Mouse (Mus musculus) MEL (cell line): ENCODE measurements around the gene Rassf1. TPM values are rescaled to one million over a fixed set of nuclear protein-coding genes. Genes with fewer than 3 reads are reported as not detected.

Experiments used
- DNase-seq: peaks from one replicate; pipeline ENCODE4 v3.0.0; 2011; ENCODE audit warnings: low read depth, low spot score
- H3K27ac ChIP-seq: 2 replicates; pipeline ENCODE4 v1.5.1; 2012; ENCODE audit warnings: low read depth, mild to moderate bottlenecking, control low read depth, low read length, moderate library complexity; ENCODE audit not compliant: control insufficient read depth
- H3K27me3 ChIP-seq, 2 experiments: fragments of 150-350 bp in 1 of 2; sonication (generic) in 1 of 2; 2 replicates each; pipeline ENCODE4 v1.6.1; 2012; ENCODE audit warnings: low read length in 2 of 2, mild to moderate bottlenecking in 2 of 2, improper control_type of control experiment in 1 of 2, moderate library complexity in 1 of 2; ENCODE audit not compliant: insufficient read depth in 2 of 2, control insufficient read depth in 1 of 2
- H3K36me3 ChIP-seq, 2 experiments: 2 replicates each; pipeline ENCODE4 v1.6.1; 2012 to 2014; ENCODE audit warnings: low read length in 2 of 2, improper control_type of control experiment in 1 of 2, inconsistent platforms in 1 of 2, mild to moderate bottlenecking in 1 of 2; ENCODE audit not compliant: insufficient read depth in 2 of 2, control insufficient read depth in 1 of 2
- H3K4me1 ChIP-seq, 2 experiments: fragments of 150-350 bp in 1 of 2; sonication (generic) in 1 of 2; 2 replicates each; pipeline ENCODE4 v1.6.1; 2012; ENCODE audit warnings: low read length in 2 of 2, improper control_type of control experiment in 1 of 2, mild to moderate bottlenecking in 1 of 2; ENCODE audit not compliant: insufficient read depth in 2 of 2, control insufficient read depth in 1 of 2
- H3K4me3 ChIP-seq, 2 experiments: fragments of 150-350 bp in 1 of 2; sonication (generic) in 1 of 2; 2 replicates each; pipeline ENCODE4 v1.5.1; 2012; ENCODE audit warnings: low read depth in 2 of 2, low read length in 2 of 2, mild to moderate bottlenecking in 2 of 2, moderate library complexity in 2 of 2, control low read depth in 1 of 2, improper control_type of control experiment in 1 of 2; ENCODE audit not compliant: control insufficient read depth in 1 of 2, insufficient read depth in 1 of 2
- H3K79me2 ChIP-seq: 2 replicates; pipeline ENCODE4 v1.6.1; 2012; ENCODE audit warnings: mild to moderate bottlenecking, low read length, moderate library complexity; ENCODE audit not compliant: control insufficient read depth, poor library complexity, insufficient read depth
- H3K9ac ChIP-seq: 2 replicates; pipeline ENCODE4 v1.6.1; 2012; ENCODE audit warnings: low read depth, mild to moderate bottlenecking, control low read depth, low read length, moderate library complexity; ENCODE audit not compliant: control insufficient read depth, poor library complexity, severe bottlenecking
- H3K9me3 ChIP-seq: fragments of 150-350 bp; sonication (generic); replicated peaks from 2 replicates; pipeline ENCODE4 v1.6.1; 2012; ENCODE audit warnings: mild to moderate bottlenecking, low read length, improper control_type of control experiment, moderate library complexity; ENCODE audit not compliant: insufficient read depth
- CHD2 ChIP-seq: IDR thresholded peaks from 2 replicates; pipeline ENCODE4 v1.6.1; 2011; ENCODE audit warnings: low read length, improper control_type of control experiment
- E2F4 ChIP-seq: IDR thresholded peaks from 2 replicates; pipeline ENCODE4 v1.6.1; 2011; ENCODE audit warnings: low read depth, low read length, improper control_type of control experiment, borderline replicate concordance
- ELF1 ChIP-seq: IDR thresholded peaks from 2 replicates; pipeline ENCODE4 v1.6.1; 2014; ENCODE audit warnings: low read depth, mild to moderate bottlenecking, inconsistent platforms, low read length, improper control_type of control experiment, moderate library complexity
- EP300 ChIP-seq, 2 experiments: IDR thresholded peaks; 2 replicates each; pipeline ENCODE4 v1.6.1; 2011; ENCODE audit warnings: improper control_type of control experiment in 2 of 2, low read length in 2 of 2, low read depth in 1 of 2, mild to moderate bottlenecking in 1 of 2
- ETS1 ChIP-seq: IDR thresholded peaks from 2 replicates; pipeline ENCODE4 v1.6.1; 2012; ENCODE audit warnings: low read depth, mild to moderate bottlenecking, inconsistent platforms, low read length, improper control_type of control experiment, moderate library complexity
- GABPA ChIP-seq: IDR thresholded peaks from 2 replicates; pipeline ENCODE4 v1.6.1; 2012; ENCODE audit warnings: low read depth, mild to moderate bottlenecking, inconsistent platforms, low read length, improper control_type of control experiment, moderate library complexity
- GATA1 ChIP-seq: IDR thresholded peaks from 2 replicates; pipeline ENCODE4 v1.6.1; 2011; ENCODE audit warnings: low read depth, low read length, improper control_type of control experiment
- MAZ ChIP-seq: IDR thresholded peaks from 2 replicates; pipeline ENCODE4 v1.6.1; 2012; ENCODE audit warnings: low read depth, mild to moderate bottlenecking, inconsistent platforms, low read length, improper control_type of control experiment
- MEF2A ChIP-seq: IDR thresholded peaks from 2 replicates; pipeline ENCODE4 v1.6.1; 2014; ENCODE audit warnings: low read depth, mild to moderate bottlenecking, inconsistent platforms, low read length, improper control_type of control experiment; ENCODE audit not compliant: poor library complexity, insufficient replicate concordance, severe bottlenecking; ENCODE audit errors: extremely low read depth
- MXI1 ChIP-seq: IDR thresholded peaks from 2 replicates; pipeline ENCODE4 v1.6.1; 2011; ENCODE audit warnings: mild to moderate bottlenecking, low read depth, low read length, improper control_type of control experiment
- NELFE ChIP-seq: IDR thresholded peaks from 2 replicates; pipeline ENCODE4 v1.6.1; 2011; ENCODE audit warnings: low read depth, low read length, improper control_type of control experiment
- NRF1 ChIP-seq: IDR thresholded peaks from 2 replicates; pipeline ENCODE4 v1.6.1; 2014; ENCODE audit warnings: low read depth, mild to moderate bottlenecking, inconsistent platforms, low read length, improper control_type of control experiment, moderate library complexity; ENCODE audit not compliant: poor library complexity, insufficient read depth, severe bottlenecking
- POLR2AphosphoS5 ChIP-seq: IDR thresholded peaks from 2 replicates; pipeline ENCODE4 v1.6.1; 2012; ENCODE audit warnings: low read depth, borderline replicate concordance, mild to moderate bottlenecking, inconsistent platforms, low read length, moderate library complexity, mixed read lengths
- RCOR1 ChIP-seq: IDR thresholded peaks from 2 replicates; pipeline ENCODE4 v1.6.1; 2012; ENCODE audit warnings: low read depth, mild to moderate bottlenecking, inconsistent platforms, low read length, improper control_type of control experiment
- TAL1 ChIP-seq: IDR thresholded peaks from 2 replicates; pipeline ENCODE4 v1.6.1; 2012; ENCODE audit warnings: mild to moderate bottlenecking, inconsistent platforms, low read length, moderate library complexity, mixed read lengths
- TCF12 ChIP-seq: IDR thresholded peaks from 2 replicates; pipeline ENCODE4 v1.6.1; 2014; ENCODE audit warnings: low read depth, mild to moderate bottlenecking, inconsistent platforms, low read length, improper control_type of control experiment, moderate library complexity
- UBTF ChIP-seq: IDR thresholded peaks from 2 replicates; pipeline ENCODE4 v1.6.1; 2012; ENCODE audit warnings: low read depth, mild to moderate bottlenecking, inconsistent platforms, low read length, improper control_type of control experiment, moderate library complexity, borderline replicate concordance; ENCODE audit not compliant: insufficient read depth
- USF2 ChIP-seq, 2 experiments: IDR thresholded peaks; 2 replicates each; pipeline ENCODE4 v1.6.1; 2011 to 2012; ENCODE audit warnings: improper control_type of control experiment in 2 of 2, low read length in 2 of 2, borderline replicate concordance in 1 of 2, inconsistent platforms in 1 of 2, low read depth in 1 of 2, mild to moderate bottlenecking in 1 of 2; ENCODE audit not compliant: insufficient read depth in 1 of 2
- ZKSCAN1 ChIP-seq: IDR thresholded peaks from 2 replicates; pipeline ENCODE4 v1.6.1; 2012; ENCODE audit warnings: low read depth, mild to moderate bottlenecking, inconsistent platforms, low read length, improper control_type of control experiment, moderate library complexity
- ZMIZ1 ChIP-seq: IDR thresholded peaks from 2 replicates; pipeline ENCODE4 v1.6.1; 2012; ENCODE audit warnings: low read depth, mild to moderate bottlenecking, inconsistent platforms, low read length, improper control_type of control experiment, moderate library complexity
- ZNF384 ChIP-seq: IDR thresholded peaks from 2 replicates; pipeline ENCODE4 v1.6.1; 2012; ENCODE audit warnings: low read depth, mild to moderate bottlenecking, inconsistent platforms, low read length, improper control_type of control experiment
- polyA plus RNA-seq, 2 experiments: library from polyadenylated mRNA; stranded (reverse) in 1 of 2; unstranded in 1 of 2; fragments of >175 nt in 1 of 2; fragments of >200 nt in 1 of 2; gene quantifications; 2 replicates each; pipeline versions ENCODE4 v1.2.1 to v1.2.4; 2012; ENCODE audit warnings: low replicate concordance in 2 of 2, low read depth in 1 of 2; ENCODE audit not compliant: insufficient read length in 2 of 2, insufficient read depth in 1 of 2, missing spikeins in 1 of 2
- total RNA-seq: library from RNA; depleted of rRNA; stranded (reverse); fragments of 300-350 nt; gene quantifications from 2 replicates; pipeline ENCODE4 v1.2.3, GENCODE M21; 2012

Rassf1 gene
- total and polyA plus RNA-seq, 3 experiments = 48.0 to 56.9 TPM; not detected in 1

DNA sequence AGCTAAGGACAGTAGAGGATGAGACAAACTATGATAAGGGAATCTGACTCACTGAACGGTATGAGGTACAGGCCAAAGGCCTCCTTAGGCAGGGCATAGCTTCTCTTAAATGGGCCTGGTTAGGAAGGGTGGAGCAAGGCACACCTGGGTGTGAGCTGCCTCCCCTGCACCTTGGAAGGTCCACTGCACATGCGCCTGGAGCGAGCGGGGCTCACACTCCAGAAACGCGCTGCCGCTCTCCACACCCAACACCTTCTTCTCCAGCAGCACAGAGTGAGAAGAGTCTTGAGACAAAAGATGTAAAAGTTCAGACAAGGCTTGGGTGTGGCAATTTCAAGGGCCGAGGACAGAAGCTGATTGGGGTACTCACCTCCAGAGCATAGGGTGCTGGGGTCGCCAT lies 48.1 kb downstream of the Rassf1 start:
- no peaks in the 10 kb centered on the region for H3K27me3 ChIP-seq
- no peak overlapping the region for H3K9ac ChIP-seq
- H3K27ac ChIP-seq = no peak overlapping the region
- H3K9me3 ChIP-seq = no peaks in the 10 kb centered on the region
- no peak for DNase-seq
- H3K36me3 ChIP-seq = peaks cover 0 to 6% of the 10 kb centered on the region in 2 experiments; a peak in 3 of 4 replicates
- no peaks in the 10 kb centered on the region; the same call in 1 of the 2 replicates for H3K79me2 ChIP-seq
- TF ChIP-seq MEF2A (no peak), ZMIZ1 (no peak), ETS1 (no peak), POLR2AphosphoS5 (no peak), ZNF384 (no peak), E2F4 (no peak)
- peaks cover 0 to 18% of the 10 kb centered on the region in 2 experiments; a peak in 2 of 4 replicates for H3K4me1 ChIP-seq
- H3K4me3 ChIP-seq = no peak overlapping the region

DNA sequence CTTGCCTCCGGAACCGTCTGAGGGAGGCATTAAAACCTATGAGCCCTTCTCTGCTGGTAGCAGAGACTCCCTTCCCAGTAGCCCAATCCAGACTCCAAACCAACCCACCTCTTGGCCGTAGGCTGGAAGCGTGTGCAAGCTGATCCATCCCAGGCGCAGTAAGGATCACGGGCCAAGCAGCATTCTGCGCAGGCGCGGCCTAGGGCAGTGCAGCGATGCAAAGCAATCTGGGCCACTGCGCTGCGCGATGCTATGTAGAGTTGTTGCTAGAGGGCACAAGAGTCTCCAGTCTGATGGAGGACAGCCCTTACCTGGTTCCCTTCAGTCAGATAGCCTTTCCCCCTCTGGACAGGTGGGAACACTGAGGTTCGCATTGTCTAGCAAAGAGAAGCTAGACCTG lies 48.5 kb downstream of the Rassf1 start:
- H3K27me3 ChIP-seq = no peaks in the 10 kb centered on the region
- TF ChIP-seq RCOR1 = no peak
- TF ChIP-seq ELF1 = no peak
- TF ChIP-seq UBTF = no peak
- no peak for TF ChIP-seq POLR2AphosphoS5
- TF ChIP-seq NRF1 = no peak
- TF ChIP-seq TAL1 = no peak
- TF ChIP-seq EP300 (IDR thresholded peaks at IDR 0.05; ENCODE audit: low read depth in 1 of 2, low read length in 2 of 2) = no peak
- no peak for TF ChIP-seq ZKSCAN1
- TF ChIP-seq GATA1 = no peak
- no peak for TF ChIP-seq USF2 (IDR thresholded peaks at IDR 0.05; ENCODE audit: borderline replicate concordance in 1 of 2, insufficient read depth in 1 of 2, low read depth in 1 of 2, low read length in 2 of 2)
- no peak for TF ChIP-seq ETS1
- no peak for TF ChIP-seq NELFE
- TF ChIP-seq MXI1 = no peak
- no peak for TF ChIP-seq MEF2A
- no peak for TF ChIP-seq ZMIZ1
- TF ChIP-seq GABPA = no peak
- no peak for TF ChIP-seq CHD2
- no peak for TF ChIP-seq TCF12
- no peak for TF ChIP-seq MAZ
- TF ChIP-seq E2F4 = no peak
- H3K9ac ChIP-seq = no peak overlapping the region
- DNase-seq = no peak
- H3K79me2 ChIP-seq = no peaks in the 10 kb centered on the region; the same call in 1 of the 2 replicates
- H3K4me1 ChIP-seq = peaks cover 0 to 18% of the 10 kb centered on the region in 2 experiments; a peak in 2 of 4 replicates
- no peak overlapping the region for H3K27ac ChIP-seq
- H3K4me3 ChIP-seq = no peak overlapping the region
- no peaks in the 10 kb centered on the region for H3K9me3 ChIP-seq
- H3K36me3 ChIP-seq = peaks cover 0 to 6% of the 10 kb centered on the region in 2 experiments; a peak in 2 of 4 replicates
